ENCODE assay signal across 34 mouse cellular contexts in genomic region chr17:24591695-24592094, GRCm38 (mm10). TPM values are rescaled to one million over a fixed set of nuclear protein-coding genes. Genes with fewer than 3 reads are reported as not detected.
"Had no signal": no experiment of that assay in that cellular context is flagged by ENCODE, and none has a peak within 500 bp of the region (broad histone marks: within the 10 kb centered on the region; RNA-seq: fewer than 3 reads in every experiment).

No protein-coding gene starts in this region.

- H3K4me1 ChIP-seq: heart, embryonic 12.5 days; heart, embryonic 13.5 days; heart, embryonic 15.5 days; hindbrain, embryonic 10.5 days; hindbrain, embryonic 12.5 days; hindbrain, embryonic 13.5 days; hindbrain, embryonic 15.5 days; intestine, embryonic 15.5 days; kidney, embryonic 15.5 days had no signal

- ATAC-seq: hindbrain, embryonic 16.5 days; hindbrain, postnatal 0 days; inflammation-experienced regulatory T-cells, adult 6 months; intestine, embryonic 15.5 days; intestine, embryonic 16.5 days; intestine, postnatal 0 days had no signal

- H3K4me2 ChIP-seq: heart, embryonic 11.5 days; heart, embryonic 12.5 days; heart, embryonic 13.5 days; heart, embryonic 15.5 days; hindbrain, embryonic 12.5 days; hindbrain, embryonic 13.5 days; hindbrain, embryonic 14.5 days; hindbrain, embryonic 15.5 days; intestine, embryonic 15.5 days; kidney, embryonic 15.5 days had no signal

- H3K9ac ChIP-seq: heart, embryonic 12.5 days; heart, embryonic 13.5 days; heart, embryonic 15.5 days; hindbrain, embryonic 12.5 days; hindbrain, embryonic 13.5 days; hindbrain, embryonic 14.5 days; hindbrain, embryonic 15.5 days; intestine, embryonic 15.5 days; kidney, embryonic 15.5 days had no signal

- H3K27me3 ChIP-seq: heart, embryonic 12.5 days; heart, embryonic 13.5 days; heart, embryonic 15.5 days; hindbrain, embryonic 12.5 days; hindbrain, embryonic 13.5 days; hindbrain, embryonic 15.5 days; intestine, embryonic 15.5 days; kidney, embryonic 15.5 days had no signal

- H3K27ac ChIP-seq: heart, embryonic 13.5 days; heart, embryonic 15.5 days; hindbrain, embryonic 10.5 days; hindbrain, embryonic 12.5 days; hindbrain, embryonic 13.5 days; hindbrain, embryonic 14.5 days; hindbrain, embryonic 15.5 days; hindbrain, postnatal 0 days; intestine, embryonic 15.5 days; kidney, embryonic 15.5 days; kidney, postnatal 0 days; layer of hippocampus, adult 2 months; left cerebral cortex, adult 2 months had no signal

- H3K9me3 ChIP-seq: heart, embryonic 12.5 days; heart, embryonic 13.5 days; heart, embryonic 15.5 days; hindbrain, embryonic 10.5 days; hindbrain, embryonic 12.5 days; hindbrain, embryonic 13.5 days; hindbrain, embryonic 15.5 days; intestine, embryonic 15.5 days; kidney, embryonic 15.5 days had no signal

- H3K4me3 ChIP-seq: heart, embryonic 12.5 days; heart, embryonic 13.5 days; heart, embryonic 15.5 days; hindbrain, embryonic 10.5 days; hindbrain, embryonic 12.5 days; hindbrain, embryonic 13.5 days; hindbrain, embryonic 15.5 days; intestine, embryonic 15.5 days; kidney, embryonic 15.5 days; layer of hippocampus, adult 2 months; left cerebral cortex, adult 2 months had no signal

- DNase-seq: heart, postnatal 36 days; kidney, adult 11 months; kidney, adult 18-20 months; kidney, adult 2 months; kidney, adult 8-10 months; kidney, adult 9 months; kidney, postnatal 10 days; kidney, postnatal 14 days; kidney, postnatal 25 days; kidney, postnatal 36 days; kidney, postnatal 4 days; layer of hippocampus, adult 9-11 months; layer of hippocampus, postnatal 36 days had no signal

RNA-seq across cellular contexts. Expression of gene Rab26, which starts 57.7 kb away (rescaled TPM):
- total RNA-seq: heart, postnatal 25 days; heart, postnatal 36 days; hematopoietic stem cell, adult 5-6 weeks had no signal

RNA-seq across cellular contexts. Expression of gene Slc9a3r2, which starts 58.4 kb away (rescaled TPM):
- polyA plus RNA-seq: inflammation-experienced regulatory T-cells, adult 6 months had no signal
